ENCODE assay signal across 24 mouse cellular contexts in the genomic region with DNA sequence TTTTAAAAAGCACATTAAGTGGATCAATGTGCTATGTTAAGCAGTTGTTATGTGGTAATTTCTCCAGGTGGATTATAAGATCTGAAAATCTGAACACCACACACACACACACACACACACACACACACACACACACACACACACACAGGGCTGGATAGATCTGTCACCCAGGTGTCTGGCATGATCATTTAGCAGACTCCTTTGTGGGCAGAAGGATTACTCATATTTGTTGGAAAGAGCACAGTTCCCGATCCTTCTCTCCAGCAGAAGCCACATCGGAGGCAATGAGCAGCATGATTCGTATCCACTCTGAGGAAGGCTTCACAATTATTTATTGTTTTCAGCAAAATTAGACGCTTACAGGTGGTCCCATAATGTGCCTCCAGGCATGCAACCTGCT.
"Had no signal": no experiment of that assay in that cellular context is flagged by ENCODE, and none has a peak within 500 bp of the region (broad histone marks: within the 10 kb centered on the region; RNA-seq: fewer than 3 reads in every experiment).

No protein-coding gene starts in this region.

- DNase-seq: gastrocnemius, postnatal 14 days; gastrocnemius, postnatal 36 days; heart, adult 11 months; heart, adult 2 months; heart, postnatal 14 days; heart, postnatal 36 days; kidney, adult 11 months; kidney, adult 2 months; kidney, adult 9 months; kidney, postnatal 14 days; kidney, postnatal 36 days; layer of hippocampus, postnatal 36 days; left cerebral cortex, postnatal 4 days had no signal

- H3K4me3 ChIP-seq: heart, adult 2 months; heart, embryonic 13.5 days; heart, embryonic 15.5 days; kidney, embryonic 15.5 days; limb, embryonic 13.5 days; limb, embryonic 15.5 days; liver, embryonic 12.5 days had no signal

- H3K27ac ChIP-seq: heart, adult 2 months; heart, embryonic 13.5 days; heart, embryonic 15.5 days; hindbrain, embryonic 14.5 days; kidney, embryonic 15.5 days; kidney, postnatal 0 days; limb, embryonic 13.5 days; limb, embryonic 15.5 days; liver, embryonic 12.5 days; liver, embryonic 14.5 days had no signal

- ATAC-seq: hindbrain, embryonic 16.5 days; intestine, embryonic 16.5 days; liver, embryonic 12.5 days had no signal
